Mouse (Mus musculus) kidney, adult 11 months (tissue): Measurements from ENCODE around the gene Kcnq1.

Experiments used
- DNase-seq: peaks from one replicate; pipeline ENCODE4 v3.0.0; 2022

Gene Kcnq1

DNA sequence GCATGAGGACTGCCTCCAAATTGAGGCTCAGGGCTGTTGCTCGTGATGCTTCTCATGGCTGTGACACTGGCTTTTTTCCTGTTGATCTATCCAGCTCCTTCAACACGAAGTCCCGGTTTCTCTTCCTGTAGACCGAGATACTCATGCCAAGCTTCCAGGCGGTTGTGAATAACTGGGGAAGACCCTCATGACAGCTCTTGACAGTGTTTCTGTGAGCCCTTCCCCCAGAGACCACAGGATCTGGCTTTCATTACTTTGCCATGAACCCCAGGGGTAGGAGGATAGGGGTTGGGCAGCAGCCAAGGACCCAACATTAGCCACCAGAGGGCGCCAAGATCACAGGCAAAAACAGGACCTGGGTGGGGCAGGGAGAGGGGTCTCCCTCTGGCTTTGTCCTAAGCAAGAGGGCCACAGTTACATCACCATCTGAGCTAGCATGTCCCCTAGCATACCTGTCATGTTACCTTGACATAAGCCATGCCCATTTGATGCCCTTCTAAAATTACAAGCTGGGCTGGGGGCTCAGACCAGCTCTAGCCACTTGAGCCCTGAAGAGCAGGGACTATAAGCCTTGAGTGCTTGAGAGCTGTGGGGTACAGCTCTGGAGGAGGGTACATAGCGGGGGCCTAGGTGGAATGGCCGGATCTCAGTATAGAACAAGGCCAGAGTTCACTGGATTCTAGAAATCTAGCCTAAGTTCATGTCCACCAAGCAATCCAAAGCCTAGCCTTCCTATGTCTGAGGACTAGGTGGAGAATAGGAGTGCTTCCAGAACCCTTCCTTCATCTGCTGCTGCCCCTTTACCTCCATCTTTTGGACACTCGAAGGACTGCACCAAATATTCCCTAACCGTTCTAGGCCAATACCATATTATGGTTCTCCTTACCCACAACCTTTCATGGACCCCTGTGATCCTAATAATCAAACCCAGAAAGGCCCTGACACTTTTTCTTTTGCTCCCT lies 11.3 kb upstream of the Kcnq1 start, which contains the start of gene Trpm5:
Gene Trpm5 (minus strand): TSS at position 51 of the 962 bp plus-strand sequence.
- DNase-seq = no peak

DNA sequence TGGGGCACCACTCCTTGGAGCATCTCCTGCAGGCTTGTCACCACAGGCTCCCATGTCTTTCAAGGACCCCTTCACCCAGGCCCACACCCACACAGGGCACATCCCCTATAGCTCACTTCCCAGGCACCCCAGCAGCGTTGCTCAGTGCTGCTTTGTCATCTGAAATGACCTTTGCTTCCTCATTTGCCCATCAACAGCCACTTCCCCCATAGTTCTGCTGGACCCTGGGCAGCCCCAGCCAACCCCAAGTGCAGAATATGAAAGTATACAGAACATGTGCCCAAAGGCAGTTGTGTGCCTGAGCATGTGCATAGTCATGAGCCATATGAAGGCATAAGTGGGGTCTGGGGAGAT lies 10.6 kb upstream of the Kcnq1 start:
- DNase-seq = no peak

DNA sequence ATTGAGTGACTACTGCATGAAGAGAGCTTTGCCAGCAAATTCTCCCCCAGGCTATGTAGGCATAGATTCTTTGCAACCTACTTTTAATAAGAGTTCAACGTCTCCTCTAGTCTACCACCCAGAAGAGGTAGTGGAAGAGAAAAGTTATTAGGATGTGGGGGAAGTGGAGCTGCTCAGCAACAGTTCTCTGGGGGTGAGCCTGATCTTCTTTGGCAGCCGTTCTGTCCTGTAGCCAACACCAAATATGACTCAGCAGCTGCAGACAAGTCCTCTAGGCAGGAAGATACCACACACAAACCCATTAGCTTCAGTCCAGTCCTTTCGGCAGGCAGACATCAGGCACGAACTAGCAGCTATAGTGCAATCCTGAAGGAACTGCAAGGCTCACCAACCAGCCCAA lies 5.4 kb upstream of the Kcnq1 start:
- no peak for DNase-seq

DNA sequence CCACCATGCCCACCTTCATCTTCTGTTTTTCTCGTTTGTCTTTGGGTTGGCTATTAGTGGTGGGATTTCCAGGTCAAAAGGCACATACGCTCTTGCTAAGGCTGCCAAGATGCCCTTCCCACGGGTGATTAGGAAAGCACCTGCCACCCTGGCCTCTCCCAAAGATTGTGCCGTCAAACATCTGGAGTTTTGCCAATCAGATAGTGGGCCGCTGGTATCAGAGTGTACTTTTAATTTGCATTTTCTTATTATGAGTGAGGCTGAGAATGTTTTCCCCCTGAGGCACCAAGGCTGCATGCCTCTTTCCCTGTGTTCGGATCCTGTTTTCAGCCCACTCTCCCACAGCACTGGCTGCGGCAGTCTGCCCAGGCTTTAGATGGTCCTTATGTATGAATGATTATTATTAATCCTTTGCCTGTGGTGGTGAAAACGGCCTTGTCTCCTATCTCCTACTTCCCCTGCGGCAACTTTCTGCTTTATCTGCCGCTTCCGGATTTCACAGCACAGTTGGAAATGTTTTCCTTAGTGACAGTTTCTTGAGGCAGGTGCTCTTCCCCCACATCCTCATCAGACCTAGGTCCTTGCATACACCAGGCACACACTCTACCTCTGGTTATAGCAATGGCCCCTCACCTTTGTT lies 784 bp upstream of the Kcnq1 start:
- peak; percentile 68 for DNase-seq

DNA sequence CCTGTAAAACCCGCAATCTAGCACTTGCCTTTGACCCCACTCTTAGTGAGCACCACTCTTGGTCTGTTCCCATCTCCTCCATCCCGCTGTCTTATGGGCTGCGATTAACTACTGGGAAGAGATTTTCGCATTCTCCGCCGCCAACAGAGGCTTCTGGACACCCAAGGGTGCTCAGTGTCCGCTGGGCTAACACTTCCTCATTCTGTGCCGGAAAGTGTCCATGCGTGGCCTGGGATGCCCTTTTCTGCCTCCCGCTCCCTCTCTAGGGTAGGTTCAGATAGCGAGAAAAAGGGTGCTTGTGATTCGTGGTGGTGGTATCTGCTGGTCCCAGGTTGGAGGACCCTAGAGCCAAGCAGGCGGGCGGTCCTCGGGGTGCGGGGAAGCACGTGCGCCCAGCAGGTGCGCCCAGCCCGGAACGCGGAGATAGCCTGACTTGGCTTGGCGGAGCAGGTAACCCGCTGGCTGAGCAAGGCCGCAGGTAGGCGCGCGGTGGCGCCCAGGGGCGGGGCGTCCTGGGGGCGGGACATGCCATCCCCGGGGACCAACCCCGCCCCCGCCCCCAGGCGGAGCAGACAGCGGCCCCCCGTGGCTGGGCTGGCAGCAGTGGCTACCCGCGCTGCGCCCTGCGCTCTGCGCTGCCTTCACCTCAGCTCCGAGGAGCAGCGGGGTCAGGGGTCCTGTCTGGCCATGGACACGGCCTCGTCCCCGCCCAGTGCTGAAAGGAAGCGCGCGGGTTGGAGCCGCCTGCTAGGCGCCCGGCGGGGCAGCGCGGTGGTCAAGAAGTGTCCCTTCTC lies 707 bp downstream of the Kcnq1 start:
- DNase-seq = peak; percentile 81

DNA sequence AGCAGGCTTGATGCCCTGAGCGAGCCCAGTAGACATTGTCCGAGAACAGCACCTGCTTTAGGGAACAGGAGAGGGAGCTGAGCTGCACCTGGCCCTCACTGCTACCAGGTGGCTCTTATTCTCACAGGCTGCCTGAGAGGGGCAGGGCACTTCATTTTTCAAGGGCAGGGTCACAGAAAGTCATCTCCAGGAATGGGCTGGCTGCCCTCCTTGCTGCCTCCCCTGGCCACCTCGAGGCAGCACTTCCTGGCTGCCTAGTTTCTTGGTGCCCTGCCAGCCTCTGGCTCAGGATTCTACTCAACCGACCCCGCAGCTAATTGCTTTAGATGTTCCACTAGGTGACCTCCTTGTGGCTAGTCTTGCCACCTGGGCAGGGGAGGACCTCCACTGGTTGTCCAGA lies 2.0 kb downstream of the Kcnq1 start:
- peak; percentile 80 for DNase-seq

DNA sequence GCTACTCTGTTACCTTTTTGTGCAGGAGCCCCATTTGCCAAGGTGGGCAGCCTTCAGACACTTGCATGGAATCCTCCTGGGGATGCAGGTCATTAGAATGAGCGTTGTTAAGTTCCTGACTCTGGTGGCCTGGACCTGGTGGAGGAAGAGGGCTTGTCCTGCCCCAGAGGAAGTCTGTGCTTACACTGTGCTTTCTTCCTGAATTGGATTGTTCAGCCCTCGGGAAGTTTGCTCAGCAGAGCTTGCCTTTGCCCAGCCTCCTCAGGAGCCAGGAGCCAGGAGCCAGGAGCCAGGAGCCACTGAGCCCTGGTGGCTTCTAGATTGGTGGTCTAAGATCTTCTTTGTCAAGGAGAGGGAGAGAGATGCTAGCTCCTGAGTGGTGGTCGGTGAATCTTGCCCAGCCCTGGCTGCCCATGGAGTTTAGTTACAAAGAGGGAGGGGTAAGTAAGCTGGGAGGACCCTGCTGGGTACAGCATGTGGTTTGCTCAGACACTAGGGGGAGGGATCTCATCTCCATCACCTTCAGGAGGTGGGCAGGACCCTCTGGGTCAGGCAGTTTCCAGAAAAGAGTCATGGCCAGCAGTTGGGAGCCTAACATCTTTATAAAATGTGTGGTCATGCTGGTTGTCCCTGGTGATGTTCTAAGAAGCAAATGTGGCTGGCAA lies 3.0 kb downstream of the Kcnq1 start:
- no peak for DNase-seq

DNA sequence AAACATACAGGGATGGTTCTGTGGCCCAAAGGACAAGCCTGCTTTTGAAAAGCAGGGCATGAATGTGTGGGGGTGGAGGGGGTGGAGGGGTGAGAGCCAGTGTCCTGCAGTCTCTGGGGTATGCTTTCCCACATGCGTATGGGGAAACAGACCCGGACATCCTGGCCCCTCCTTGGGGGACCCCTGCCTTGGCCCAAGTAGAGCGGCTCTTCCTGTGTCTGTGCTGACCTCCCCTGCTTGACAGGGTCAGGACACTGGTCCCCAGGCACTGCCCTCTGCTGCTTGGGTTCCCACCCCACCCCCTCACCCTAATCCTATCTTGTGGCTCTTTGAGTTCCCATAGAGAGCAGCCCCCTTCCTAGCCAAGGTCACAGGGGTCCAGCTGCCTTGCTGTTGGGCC lies 3.5 kb downstream of the Kcnq1 start:
- no peak for DNase-seq

DNA sequence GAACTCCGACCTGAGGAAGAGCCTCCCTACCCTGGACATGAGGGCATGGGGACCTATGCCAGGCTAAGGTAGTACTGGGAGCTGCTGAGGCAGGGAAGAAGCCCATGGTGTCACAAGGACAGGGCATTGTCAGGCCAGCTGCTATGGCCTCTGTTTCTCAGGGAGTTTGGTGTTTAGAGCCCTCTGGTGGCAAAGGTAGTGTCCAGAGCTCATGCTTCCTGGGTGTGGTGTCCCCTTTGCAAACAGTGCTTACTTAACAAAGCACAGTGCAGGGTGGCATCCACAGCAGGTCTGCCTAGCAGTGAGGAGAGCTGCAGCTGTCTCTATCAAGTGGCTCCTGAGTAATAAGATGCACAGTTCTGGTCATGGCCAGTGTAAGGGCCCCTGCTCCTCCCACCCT lies 4.6 kb downstream of the Kcnq1 start:
- no peak for DNase-seq

DNA sequence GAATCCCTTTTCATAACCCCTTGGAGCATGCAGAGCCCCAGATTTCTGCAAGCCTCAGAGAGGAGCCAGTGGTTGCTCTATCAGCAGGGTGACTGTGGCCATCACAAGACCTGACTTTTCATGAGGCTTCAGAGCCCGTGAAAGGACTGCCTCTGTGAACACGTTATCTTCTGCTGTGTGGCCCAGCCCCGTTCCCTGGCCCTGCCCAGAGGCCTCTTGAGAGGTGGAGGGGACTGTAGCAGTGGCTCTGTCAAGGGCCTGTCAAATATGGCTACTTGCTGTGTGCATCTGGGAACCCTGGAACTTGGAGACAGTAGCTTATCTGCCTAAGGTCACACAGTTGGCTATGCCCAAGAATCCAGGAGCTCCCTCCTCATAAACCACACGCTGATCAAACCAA lies 5.6 kb downstream of the Kcnq1 start:
- DNase-seq = no peak

DNA sequence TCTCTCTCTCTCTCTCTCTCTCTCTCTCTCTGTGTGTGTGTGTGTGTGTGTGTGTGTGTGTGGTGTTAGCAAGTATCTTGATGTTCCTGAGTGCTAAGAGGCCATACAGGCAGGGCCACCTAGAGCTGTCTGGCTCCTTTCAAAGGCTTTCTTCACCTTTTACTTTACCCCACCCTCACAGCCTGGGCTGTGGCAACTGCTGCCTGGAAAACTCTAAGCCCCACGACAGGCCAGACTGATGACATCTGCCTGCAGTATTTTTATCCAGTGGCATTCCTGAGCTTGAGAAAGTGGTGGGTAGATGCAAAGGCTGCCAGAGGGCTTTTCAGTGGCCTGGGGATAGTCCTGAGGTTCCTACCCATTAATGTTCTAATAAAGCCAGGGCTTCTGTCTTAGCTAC lies 6.2 kb downstream of the Kcnq1 start:
- no peak for DNase-seq

DNA sequence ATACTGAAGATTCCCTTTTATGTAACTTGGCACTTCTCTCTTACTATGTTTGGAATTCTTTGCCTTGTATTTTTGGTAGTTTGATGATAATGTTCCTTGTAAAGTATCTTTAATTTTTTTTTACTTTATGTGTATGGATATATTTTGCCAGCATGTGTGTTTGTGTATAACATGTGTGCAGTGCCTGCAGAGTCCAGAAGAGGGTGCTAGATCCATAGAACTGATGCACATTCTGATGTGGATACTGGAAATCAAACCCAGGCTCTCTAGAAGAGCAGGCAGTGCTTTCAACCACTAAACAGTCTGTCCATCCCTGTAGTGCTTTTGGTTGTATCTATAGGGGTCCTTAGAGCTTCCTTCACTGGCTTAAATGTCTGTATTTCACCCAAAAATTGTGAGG lies 8.6 kb downstream of the Kcnq1 start:
- DNase-seq = no peak

DNA sequence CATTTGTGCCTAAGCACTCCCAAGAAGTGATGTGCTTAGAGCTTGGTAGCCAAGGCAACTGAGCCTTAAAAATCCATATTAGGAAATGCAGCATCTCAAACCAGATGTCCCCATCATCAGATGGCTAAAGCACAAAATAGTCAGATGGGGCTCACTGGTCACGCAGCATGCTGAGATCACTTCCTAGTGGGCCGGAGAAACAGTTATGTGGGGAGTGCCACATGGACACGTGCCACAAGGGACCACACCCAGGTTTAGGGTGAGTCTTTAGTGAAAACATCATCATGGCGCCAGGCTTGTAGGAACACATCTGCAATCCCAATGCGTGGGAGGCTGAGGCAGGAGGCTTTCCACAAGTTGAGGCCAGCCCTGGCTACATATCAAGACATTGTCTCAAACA lies 10.4 kb downstream of the Kcnq1 start:
- DNase-seq = no peak

DNA sequence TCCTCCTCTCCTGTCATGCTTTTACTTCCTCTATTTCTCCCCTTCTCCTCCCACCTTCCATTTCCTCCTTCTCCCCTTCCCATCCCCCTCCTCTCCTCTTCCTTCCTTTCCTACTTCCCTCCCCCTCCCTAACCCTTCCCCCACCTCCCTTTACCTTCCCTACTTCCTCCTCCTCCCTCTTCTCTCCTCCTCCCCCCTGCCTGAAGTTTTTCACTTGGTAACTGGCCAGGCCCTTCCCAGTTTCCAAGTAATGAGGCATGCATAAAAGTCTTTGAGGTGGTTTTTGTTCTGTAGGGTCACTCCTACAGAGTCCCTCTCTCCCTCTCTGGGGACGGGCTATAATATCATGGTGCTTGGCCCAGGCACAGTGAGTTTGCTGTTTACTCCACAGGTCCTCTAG lies 13.2 kb downstream of the Kcnq1 start:
- peak; percentile 49 for DNase-seq

DNA sequence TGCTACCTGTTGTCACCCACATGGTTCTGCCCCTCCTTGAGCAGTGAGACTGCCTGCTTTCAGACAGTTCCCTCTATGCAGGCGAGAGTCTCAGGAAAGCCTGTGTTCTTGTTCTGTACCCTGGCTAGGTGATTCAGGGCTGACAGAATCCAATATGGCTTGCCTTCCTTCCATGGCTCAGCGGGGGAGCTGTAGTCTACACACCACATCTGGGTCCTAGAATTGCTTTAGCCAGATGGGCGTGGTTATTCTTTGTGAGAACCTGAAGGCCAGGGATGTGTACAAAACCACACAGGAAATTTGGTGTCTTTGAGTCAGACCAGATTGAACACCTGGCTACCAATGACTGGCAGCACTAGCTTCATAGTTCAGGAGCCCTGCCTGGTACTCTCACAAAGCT lies 13.7 kb downstream of the Kcnq1 start:
- DNase-seq = no peak

DNA sequence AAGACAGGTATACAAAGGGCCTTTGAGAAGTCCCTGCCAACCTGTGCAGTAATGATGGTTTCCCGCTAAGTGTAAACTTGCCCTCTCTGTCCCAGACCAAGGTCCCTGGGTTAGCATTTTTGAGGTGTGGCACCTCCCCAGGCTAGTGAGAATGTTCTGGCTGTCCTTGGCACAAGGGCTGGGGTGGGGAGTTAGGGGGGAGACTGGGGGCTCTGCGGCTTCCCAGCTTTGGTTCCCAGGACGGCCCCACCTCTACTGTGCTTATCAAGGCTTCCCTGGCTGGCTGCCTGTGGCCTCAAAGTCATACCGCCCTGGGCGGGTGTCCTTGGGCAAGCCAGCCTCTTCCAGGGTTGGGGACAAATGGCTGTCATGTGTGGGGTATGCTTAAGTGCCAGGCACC lies 16.0 kb downstream of the Kcnq1 start:
- DNase-seq = peak; percentile 46

DNA sequence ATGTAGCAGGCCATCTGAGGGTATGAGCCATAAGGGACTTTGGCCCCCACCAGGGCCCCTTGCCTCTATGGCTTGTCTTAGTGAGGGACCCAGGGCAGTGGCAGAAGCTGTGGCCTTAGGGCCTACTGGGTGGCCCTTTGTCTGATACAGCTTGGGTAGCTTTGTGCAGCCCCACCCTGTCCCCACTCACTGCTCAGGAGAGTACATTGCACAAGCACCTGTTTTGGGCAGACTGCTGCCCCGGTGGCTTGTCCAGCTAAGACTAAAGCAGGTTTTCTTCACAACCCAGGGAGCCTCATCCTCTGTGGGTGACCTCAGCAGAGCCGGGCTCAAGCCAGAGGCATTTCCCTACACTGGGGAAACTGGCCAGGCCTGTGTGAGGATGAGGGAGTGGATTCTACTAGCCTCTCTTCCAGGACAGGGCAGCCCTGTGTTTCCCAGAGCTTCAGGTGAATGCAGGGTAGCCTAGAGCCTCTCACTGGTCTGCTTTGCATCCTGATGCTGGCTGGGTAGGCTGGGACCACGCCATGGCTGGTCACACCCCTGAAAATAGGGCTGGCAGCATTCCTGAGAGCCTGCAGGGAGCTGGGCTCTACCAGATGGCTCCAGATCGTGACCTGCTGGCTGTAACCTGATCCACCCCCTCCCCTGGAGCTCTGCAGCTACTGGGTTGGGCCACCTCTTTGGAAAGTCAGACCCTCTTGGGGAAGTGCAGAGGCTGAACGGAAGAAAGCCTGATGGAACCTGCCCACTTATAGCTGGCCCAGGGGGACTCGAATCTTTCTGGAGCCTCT lies 17.9 kb downstream of the Kcnq1 start:
- peak; percentile 83 for DNase-seq

DNA sequence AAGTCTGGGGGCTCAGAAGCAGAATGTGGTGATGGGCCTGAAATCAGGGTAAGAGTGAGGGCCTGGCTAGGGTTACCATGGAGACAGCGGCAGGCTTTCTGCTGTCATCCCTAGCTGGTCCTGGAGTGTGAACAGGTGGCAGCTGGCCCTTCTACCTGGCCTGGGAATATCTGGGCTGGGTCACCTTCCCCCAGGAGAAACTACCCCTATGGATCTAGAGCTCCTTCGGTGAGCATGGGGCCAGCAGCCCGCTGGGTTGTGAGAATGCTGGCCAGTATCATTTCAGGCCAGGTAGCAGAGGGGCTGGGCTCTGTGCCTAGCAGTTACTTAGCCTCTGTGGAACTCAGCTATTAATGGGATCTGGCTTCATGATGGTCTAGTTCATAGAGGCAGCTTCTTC lies 18.7 kb downstream of the Kcnq1 start:
- no peak for DNase-seq

DNA sequence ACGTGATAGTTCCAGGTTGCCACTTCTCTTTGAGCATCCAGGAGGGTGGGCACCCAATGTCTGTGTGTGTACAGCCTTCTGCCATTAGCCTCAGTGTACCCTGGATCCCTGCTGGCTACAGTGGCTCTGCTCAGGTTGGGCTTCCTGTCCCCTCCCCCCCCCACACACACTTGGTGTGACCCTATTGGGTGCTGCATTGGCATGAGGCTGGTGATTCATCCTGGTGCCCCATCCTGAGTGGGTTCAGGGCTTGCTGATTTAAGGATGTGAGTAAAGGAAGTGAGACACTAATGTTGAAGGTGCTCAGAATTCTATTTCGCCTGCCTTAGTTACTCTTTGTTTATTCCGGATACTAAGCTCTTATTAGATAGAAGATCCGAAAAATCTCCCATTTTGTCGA lies 26.7 kb downstream of the Kcnq1 start:
- DNase-seq = no peak

DNA sequence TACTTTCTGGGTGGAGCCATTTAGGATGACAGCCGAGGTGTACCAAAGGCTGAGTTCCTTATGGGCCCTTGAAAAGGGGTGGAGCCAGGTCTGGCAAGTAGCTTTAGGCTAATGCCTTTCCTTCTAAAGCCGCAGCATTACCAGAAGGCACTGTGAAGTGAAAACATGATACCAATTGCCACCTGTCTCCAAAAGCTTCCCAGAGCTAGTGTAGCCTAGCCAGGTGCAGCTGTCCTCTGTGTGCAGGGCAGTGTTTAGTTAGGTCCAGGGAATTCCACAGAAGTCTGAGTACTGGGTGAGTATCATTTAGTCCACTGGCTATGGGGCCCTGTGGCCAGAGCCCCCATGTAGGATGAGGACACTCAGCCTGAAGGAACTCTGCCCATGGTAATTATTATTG lies 30.0 kb downstream of the Kcnq1 start:
- DNase-seq = no peak

DNA sequence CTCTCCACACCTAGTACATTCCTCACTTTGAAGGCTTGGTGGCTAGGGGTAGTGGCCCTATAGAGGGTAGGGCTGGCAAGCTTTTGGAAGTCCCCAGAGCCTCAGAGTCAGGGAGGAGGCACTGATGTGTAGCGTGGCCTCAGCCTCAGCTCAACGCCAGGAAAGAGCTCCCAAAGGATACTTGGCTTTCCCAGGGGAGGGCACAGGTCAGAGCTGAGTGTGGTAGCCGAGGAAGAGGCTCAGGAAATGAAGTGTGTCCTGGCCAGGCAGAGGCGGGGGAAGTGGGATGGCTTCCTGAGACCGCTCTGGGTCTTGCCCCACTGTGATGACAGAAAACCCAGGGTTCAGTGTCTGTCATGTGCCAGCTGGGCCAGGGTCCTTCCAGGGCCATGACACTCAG lies 30.4 kb downstream of the Kcnq1 start:
- DNase-seq = no peak

DNA sequence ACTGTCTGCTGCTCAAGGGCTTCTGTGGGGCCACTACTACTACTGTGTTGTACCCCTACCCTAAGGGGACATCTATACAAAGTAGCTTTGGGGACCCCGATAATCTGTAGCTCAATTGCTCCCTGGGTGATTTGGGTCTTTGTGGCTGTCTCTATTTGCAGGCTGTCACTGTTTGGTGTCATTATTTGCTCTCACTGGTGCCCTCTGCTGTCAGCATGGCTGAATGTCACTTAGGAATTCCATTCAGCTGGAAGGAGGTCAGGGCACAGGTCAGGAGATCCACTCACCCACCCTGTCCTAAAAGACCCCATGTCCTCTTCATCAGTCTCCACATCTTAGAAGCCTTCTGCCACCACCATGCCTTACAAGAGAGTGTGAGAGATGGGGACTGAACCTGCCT lies 32.6 kb downstream of the Kcnq1 start:
- DNase-seq = peak; percentile 44
